Mouse (Mus musculus) C2C12 (cell line): Measurements from ENCODE around the gene Gps1.

ENCODE experiments used
- CTCF ChIP-seq: IDR thresholded peaks from one replicate; pipeline ENCODE4 v1.5.1; 2011; ENCODE audit not compliant: control insufficient read depth, insufficient read depth, insufficient read length
- MAX ChIP-seq: IDR thresholded peaks from one replicate; pipeline ENCODE4 v1.6.1; 2011; ENCODE audit warnings: mild to moderate bottlenecking, control low read depth
- USF1 ChIP-seq: IDR thresholded peaks from one replicate; pipeline ENCODE4 v1.6.1; 2011; ENCODE audit warnings: low read depth, mild to moderate bottlenecking, control low read depth, moderate library complexity

GRCm38 (mm10) chr11:120744121-120744701 is 39.9 kb upstream of the Gps1 start:
- TF ChIP-seq CTCF = no peak
- TF ChIP-seq USF1 = no peak
- TF ChIP-seq MAX = no peak
